Mouse (Mus musculus) kidney, adult 18-20 months (tissue): ENCODE measurements around the gene Dip2b.
"Not testable (repeated sequence)": the region's sequence is repeated elsewhere in the genome, so short reads cannot be mapped to it uniquely, and the experiment has no call there.

Experiments
- DNase-seq: peaks from one replicate; pipeline ENCODE4 v3.0.0; 2021

Gene Dip2b

DNA sequence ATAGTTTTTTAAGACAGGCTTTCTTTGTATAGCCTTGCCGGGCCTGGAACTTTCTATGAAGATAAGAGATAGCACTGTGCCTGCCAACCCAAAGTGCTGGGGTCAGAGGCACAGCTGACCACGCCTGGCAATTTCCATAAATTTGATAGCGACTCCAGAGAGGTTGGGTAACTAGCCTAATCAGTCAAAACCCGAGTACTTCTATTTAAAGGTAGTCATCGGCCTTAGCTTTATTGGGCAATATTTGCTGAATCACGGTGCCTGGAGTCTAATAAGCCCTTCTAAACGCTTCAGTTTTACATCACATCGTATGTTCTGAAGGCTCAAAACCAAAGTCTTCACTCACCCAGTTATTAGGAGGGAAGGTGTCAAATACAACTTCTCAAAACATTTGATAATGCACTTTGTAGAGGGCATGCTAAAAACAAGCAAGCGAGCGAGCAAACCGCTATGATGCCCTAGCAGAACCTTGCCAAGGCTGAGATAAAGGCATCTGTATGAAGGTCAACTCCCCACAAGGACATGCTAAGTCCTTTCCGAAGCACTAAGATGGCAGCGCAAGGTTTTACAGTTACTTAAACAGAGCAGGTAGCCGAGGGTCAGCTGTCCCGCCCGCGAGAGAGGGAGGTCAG is 188.7 kb downstream of the Dip2b start:
- no peak for DNase-seq

DNA sequence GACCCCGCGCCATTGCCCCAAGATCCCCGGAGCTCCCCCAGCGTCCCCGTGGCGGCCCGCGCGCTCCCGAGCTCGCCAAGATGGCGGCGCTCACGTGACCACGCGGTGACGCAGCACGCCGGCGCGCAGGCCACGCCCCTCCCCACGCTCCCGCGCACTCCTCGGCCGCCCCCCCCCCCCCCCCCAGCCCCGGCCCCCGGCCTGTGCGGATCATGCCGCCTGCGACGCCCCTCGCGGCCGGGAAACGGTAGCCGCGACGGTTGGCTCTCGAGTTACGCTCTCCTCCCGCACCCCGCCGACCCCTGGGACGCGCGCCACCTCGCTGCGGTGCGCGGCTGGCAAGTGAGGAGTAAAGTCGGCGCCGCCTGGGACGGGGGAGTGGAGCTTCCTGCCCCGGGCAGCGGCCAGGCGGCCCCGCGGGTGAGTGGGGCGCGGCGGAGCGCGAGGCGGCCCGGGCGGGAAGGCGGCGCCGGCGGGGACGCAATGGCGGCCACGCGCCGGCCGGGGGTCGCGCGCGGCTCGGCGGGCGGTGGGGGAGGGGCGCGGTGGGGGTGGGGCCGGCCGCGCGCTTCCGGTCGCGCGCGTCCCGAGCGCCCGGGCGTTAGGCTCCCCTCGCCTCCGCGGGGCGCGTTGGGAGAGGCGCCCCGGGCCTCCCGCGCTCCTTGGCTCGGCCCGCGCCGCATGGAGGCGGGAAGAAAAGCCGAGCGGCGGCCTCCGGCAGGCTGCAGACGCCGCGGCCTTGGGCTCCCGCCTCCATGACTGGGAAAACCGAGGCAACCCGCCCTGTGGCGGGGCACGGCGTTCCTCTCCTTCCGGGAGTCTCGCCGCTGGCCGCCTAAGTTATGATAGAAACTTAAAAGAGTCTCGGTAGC is 189.4 kb downstream of the Dip2b start, which contains the start of gene Atf1:
TSS of gene Atf1 (plus strand) at position 157 of the 872 bp plus-strand sequence.
- DNase-seq: peak; percentile 95

DNA sequence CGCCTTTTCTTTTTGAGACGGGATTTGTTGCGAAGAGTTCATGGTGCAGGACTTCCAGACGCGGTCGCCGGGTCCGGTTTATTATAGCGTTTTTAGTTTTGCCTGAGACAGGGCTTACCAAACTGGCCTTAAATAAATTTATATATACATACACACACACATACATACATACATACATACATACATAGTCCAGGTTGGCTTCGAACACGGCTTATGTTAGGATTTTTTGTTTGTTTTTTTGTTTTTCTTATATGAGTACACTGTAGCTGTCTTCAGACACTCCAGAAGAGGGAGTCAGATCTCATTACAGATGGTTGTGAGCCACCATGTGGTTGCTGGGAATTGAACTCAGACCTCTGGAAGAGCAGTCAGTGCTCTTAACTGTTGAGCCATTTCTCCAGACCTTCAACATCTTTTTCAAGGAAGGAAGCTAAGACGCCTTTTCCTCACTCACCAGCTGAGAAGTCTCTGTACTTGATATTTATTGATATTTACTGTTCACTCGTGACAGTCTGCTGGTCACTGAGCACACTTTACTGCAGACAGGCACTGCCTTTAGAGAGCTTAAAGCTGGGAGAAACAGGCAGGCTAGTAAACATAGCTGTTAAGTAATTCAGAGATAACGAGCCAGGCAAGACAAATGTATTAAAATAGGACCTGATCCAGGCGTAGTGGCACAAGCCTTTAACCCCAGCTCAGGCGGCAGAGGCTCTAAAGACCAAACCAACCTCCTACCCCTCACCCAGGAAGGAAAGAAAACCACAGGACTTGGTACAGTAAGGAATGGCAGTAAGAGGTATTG is 190.3 kb downstream of the Dip2b start:
- DNase-seq: no peak

GRCm38 (mm10) chr15:100230655-100231054 is 192.2 kb downstream of the Dip2b start:
- DNase-seq: no peak

GRCm38 (mm10) chr15:100231616-100232525 is 193.4 kb downstream of the Dip2b start:
- no peak for DNase-seq

GRCm38 (mm10) chr15:100235208-100235965 is 196.9 kb downstream of the Dip2b start:
- DNase-seq: no peak

DNA sequence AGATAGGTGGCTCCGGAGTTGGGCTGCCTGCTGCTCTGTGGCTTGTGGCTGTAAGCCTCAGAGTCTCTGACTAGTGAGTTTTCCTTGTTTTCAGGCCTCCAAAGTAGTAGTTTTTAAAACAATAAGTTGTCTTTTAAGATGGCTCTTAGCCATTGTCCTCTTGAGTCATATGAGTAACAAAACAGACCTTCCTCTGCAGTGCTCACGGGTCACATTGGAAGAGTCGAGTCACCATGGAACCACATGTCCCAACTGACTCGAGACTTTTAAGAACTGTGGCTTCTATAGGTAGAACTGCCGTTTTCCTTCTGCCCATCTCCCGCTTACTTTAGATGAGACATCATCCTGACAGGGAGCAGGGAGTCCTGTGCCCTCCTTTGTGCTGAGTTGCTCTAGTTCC is 198.5 kb downstream of the Dip2b start:
- DNase-seq: no peak

- no peak for DNase-seq
Measured at GRCm38 (mm10) chr15:100241780-100242179, 203.3 kb downstream of the Dip2b start.

DNA sequence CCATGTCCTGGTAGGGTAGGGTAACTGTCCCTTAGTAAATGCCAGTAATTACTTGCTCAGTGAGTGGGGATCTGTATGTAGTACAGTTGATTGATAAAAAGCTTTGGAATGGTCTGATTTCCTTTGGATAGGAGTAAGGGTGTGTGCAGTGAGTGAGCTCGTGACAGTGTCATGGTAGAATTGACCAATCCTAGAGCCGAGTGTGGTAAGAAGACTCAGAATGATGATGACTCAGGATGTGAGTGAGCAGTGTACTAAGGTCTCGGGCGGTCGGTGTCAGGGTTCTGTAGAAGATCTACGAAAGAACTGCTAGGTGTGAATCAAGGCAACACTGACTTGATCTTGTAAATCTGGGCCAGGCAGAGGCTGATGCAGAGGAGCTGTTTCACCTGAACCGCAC is 207.5 kb downstream of the Dip2b start:
- DNase-seq: no peak

DNA sequence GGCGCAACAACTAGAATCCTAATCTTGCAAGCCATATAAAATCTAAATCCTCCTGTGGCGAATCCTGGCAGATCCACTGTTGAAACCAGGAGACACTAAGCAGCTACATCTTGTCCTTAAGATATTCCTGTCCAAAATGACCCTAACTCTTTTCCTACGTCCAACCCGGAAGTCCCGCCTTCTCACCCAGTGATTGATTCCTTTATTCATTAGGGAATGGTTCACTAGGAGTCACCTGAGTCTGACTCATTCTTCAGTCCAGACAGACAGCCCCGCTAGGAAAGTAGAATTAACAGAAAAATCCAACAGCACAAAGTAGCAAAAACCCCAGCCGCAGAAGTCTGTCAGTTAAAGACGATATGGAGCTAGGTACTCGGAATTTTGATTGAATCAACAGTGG is 208.8 kb downstream of the Dip2b start:
- DNase-seq: no peak

DNA sequence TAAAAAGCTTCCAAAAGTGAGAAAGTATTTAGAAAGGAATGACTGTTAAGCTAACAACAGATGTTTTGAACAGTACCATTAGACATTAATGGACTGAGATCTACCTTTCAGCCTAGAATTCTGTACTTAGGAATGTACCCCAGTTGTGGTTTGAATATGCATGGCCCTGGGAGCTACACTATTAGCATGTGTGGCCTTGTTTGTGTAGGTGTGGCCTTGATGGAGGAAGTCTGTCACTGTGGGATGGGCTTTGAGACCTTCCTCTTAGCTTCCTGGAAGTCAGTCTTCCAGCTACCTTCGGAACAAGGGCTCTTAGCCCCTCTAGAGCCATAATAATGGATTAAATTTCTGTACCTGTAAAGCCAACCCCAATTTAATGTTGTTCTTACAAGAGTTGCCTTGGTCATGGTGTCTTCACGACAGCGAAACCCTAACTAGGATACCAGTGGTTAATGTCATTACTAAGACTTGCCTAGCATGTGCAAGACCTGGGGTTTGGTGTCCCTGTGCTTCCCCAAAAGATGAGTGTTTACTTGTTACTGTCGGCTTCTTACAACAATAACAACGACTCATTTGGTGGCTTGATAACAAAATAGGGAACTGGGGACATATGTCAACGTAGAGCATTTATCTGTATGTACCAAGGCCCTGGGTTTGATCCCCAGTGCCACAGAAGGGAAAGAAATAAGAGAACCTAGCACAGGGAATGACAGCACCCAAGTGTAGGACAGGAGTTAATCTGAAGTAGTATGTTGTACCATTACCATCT is 210.4 kb downstream of the Dip2b start:
- DNase-seq: no peak

GRCm38 (mm10) chr15:100251153-100251780 is 212.8 kb downstream of the Dip2b start:
- no peak for DNase-seq

- no peak for DNase-seq
Measured at GRCm38 (mm10) chr15:100256386-100256785, 217.9 kb downstream of the Dip2b start.

GRCm38 (mm10) chr15:100257305-100257704 is 218.8 kb downstream of the Dip2b start:
- DNase-seq: no peak

DNA sequence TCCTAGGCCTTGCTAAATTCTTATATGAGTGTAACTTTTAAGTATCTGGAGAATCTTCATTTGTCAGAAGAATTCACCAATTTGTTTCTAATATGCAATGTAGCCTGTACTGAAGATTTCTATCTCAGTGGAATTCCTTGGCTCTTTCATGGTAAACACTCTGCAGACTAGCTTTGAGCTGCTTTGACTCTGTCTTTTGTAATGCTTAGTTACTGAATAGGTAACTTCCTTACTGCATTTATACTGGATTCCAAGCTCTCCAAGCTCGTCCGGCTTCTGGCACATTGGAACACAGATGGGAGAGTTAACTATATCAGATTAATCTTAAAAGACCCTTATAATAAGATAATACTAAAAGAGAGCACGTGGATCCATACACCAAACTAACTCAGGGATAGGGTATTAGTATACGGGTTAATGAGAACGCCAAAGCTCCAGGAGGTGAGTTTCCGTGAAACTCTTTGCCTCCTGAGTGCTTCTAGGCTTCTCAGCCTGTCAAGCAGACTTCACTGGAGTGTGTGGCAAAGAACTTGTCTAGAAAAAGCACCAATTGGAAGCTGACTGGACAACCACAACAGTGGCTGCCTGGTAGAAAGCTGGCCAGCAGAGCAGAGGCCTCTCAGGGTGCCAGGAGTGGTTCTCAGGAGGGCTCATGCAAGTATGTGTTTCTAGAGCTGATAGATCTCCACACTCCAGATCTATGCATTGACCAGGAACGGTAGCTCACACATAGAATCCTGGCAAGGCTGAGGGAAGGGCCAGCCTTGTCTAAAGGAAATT is 220.4 kb downstream of the Dip2b start:
- DNase-seq: no peak

DNA sequence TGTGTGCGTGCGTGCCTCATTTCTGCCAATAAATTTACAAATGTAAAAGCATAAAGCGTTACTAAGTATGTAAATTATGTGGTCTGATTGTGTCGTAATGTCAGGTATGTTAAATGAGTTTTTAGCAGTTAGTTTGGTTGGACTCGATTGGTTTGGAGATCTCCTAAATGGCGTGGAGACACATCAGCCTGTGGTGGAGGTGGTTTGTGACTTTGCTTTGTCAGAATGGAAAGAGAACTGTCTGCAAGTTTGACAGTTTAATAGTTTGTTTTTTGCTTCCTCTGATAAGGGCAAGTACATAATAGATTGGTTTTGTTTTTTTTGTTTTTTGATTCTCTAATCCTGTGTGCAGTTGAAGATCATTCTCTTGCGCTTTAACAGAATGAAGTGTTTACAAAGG is 221.9 kb downstream of the Dip2b start:
- DNase-seq: not testable (repeated sequence)

DNA sequence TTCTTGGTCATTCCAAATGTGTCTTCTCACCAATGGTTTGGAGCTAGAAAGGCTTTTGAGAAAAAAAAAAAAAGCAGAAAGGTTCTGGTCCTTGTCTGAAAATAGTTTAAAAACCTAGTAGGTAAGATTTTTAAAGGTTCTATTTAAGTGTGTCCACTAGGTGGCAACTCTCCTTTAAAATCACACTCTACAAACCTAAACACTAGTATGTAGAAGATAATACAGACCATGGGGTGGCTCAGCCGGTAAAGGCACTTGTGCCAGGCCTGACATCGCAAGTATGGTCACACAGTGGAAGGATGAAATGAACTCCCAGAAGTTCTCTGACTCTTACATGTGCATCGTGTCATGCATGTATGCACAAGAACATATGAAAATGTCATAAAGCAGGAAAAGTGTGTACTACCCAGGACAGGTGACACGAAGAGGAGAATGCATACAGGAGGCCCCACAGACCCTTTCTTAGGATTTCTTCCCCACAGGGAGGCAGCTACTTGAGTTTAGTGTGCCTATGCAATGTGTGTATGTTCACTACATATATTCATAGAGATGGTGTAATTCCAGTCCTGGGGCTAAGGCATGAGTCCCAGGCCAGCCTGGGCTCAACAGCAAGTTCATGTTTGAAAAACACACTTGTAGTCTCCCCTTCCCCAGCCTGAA is 224.9 kb downstream of the Dip2b start:
- DNase-seq: peak; percentile 21

- DNase-seq: no peak
Measured at GRCm38 (mm10) chr15:100265586-100266325, 227.3 kb downstream of the Dip2b start.
